Mouse (Mus musculus) spleen, postnatal 4 days (tissue): Measurements from ENCODE around the gene Fmo2.

Experiments
- DNase-seq, 2 experiments: peaks; one replicate each; pipeline ENCODE4 v3.0.0; 2022; ENCODE audit warnings: low spot score in 2 of 2

Gene Fmo2

DNA sequence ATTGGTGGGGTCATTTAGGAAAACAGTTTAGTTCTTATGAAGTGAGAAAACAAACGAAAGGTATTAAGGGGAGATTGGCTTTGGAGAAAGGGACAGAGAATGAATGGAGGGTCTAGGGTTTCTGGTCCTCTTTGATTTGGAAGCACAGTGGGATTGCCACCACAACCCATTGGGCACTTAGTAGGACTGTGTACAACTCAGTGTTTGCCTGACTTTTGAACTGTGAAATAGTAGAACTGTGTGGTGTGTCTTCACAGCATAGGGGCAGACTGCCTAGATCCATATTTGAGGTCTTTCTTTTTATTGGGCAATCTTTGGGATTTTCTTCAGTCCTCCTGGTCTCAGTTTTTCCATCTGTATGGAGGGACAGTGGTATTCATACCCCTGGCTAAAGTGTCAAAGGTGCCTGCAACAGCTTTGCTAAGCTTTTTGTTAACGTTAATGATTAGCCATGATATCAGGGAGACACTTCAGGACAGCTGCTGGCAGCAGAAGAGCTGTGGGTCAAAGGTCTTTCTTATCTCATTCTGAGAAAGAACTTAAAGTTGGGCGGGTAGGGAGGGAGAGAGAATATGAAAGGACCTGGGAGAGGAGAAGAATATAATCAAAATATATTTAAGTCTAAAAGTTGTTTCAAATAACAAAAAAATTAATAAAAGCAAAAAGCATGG, 44.6 kb downstream of the Fmo2 start:
- DNase-seq = no peak

DNA sequence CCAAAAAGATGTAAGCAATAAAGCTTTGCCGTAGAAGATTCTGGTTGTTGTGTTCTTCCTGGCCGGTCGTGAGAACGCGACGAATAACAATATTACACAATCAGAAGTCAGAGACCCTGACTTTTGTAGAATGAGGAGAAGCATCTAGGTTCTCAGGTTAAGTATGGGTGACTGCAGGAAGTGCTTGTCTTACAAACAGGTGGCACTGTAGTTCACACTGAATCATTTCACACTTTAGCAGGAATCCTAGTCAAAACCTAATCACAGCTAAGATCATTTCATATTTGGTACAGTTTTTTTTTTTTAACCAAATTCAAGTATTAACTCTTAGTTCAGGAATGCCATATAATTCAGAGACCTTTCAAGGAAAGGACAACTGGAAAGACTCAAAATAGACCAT, 51.0 kb downstream of the Fmo2 start:
- no peak for DNase-seq

DNA sequence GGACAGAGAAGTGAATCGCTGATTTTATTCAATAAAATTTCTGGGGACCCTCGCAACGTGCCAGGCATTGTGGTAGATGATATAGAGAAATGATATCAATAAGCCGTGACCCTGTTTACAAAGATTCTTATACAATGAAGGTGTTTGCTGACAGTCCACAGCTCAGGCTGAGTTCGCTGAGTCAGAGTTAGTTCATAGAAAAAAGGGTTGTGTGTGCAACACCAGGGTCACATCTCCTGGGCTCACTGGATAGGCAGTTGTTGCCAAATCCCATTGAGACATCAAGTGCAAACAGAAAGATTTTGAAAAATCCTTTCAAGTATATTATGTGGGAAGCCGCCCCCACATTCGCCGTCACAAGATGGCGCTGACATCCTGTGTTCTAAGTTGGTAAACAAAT, 58.3 kb downstream of the Fmo2 start:
- peak in 1 of 2 experiments; percentile 36 for DNase-seq

DNA sequence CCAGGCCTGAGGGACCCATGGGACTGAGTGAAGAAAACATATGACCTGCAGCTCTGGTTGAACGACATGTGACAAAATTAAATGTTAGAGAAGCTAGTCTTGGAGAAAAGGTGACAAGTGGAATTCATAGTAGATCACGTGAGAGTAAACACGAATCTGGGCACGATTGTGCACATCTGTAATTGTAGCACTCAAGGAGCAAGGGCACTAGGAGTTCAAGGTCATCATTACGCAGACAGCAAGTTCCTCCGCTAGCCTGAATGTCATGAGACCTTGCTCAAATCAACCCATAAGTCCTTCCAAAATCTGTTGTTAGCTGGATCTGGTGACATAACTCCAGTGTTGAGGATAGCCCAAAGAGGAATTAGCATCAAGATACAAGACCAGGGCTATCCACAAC, 59.5 kb downstream of the Fmo2 start:
- DNase-seq = peak in 1 of 2 experiments; percentile 23

DNA sequence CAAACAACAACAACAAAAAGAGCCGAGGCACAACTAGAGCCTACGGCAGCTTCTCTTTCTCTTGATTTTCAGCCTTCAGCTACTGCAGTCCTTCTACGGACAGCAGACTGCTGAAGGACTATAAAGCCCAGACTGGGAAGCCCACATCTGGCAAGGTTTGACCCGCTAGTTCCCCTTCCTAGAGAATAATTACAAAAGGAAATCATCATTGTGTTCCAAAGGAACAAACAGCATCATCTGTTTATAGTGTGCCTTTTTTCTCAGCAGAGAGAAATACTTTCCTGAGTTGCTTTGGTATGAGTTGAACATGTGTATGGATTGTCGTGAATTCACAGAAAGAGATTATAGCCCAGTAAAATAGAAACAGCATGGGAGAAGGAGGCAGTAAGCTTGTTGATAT, 64.2 kb downstream of the Fmo2 start:
- peak in 1 of 2 experiments; percentile 1 for DNase-seq

DNA sequence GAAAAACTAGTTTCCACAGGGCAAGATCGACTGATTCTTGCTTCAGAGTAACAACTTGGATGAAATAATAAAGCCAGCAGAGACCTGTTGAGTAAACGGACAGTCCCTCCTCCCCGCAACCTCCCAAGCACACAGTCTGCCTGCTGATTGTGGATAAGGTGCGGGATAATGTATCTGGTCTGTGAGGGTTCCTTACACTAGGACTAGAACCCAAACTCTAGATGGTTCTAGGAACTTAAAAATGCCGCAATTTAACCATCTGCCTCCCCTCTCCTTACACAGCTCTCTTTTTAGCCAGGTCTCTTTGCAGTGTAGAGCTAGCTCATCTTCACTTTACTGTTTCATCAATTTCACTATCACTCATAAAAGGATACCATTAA, 66.0 kb downstream of the Fmo2 start:
- DNase-seq = no peak

DNA sequence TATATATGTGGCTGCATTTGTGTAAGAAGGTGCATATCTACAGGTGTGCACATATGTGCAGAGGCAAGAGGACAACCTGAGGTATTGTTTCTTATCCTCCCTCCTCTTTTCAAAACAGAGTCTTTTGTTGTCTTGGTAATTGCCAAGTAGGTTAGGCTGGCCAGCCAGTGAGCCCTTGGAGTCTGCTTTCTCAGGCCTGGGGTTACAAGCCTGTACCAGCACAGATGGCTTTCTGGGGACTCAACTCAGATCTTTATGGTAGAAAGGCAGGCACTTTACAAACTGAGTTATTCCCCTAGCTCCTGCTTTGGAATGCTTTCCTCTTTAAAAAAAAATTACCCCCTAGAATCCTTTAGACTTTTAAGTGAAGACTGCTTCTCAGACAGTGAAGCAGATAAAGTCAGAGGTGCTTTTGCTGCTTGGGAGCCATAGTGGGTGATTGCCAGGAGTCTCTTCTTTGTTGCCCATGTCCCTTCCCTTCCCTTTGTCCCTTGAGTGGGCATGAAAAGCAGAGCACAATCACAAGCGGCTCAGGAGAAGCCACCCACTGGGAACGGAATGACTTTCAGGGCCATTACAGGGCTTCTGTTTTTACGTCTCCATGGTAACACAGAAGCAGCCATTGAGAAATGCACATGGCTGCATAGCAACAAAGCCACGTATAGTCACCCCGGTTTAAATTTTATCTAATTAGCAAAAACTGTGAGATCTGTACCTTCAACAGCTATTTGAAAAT, 66.5 kb downstream of the Fmo2 start:
- DNase-seq = peak in 1 of 2 experiments; percentile 38
